Mouse (Mus musculus): Measurements from ENCODE around the gene Lmnb2.

Lmnb2 gene

DNA sequence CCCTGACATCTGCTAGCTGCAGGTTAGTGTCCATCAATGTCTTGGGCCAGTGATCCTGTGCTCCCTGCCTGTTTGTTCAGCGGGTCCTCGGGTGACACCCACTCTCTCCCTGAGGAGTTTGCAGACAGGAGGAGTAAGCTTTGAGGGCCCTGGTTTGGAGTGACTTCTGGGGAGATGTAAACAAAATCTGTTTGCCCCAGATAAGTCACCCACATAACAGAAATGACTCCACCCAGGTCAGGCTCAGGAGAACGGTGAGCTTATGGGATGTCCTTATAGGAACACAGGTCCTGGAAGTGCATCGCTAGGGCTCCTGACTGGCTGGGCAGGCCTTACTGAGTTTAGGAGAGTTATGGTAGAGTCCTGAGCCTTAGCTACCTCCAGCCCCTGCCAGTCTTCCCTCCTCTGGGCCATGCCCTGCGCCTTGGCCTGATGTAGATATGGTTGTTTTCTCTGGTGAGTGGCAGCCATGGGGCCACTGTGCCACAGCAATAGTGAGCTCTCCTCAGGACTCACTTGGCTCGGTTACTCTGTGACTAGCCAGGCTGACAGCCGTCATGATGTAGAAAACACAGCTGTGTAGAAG is 59.6 kb downstream of the Lmnb2 start:
- in situ Hi-C loops (cut with MboI, MseI): no loop called here

DNA sequence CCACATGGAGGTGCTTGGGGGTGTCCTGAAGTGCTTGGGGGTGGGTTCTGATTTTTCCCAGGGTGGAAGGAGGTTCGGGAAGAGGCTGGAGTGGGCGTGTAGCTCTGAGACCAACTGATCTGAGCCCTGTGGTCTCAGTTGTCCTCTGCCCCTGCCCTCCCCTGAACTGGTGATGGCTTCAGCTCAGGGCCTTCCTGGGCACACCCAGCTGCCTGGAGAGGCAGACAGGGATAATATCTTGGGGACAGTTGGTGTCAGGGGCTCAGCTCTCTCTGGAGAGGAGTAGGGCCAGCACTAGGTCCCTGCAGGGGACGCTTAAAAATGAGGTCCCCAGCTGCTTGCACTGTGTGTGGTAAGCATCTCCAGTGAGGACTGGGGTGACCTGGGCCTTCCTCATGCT is 60.2 kb downstream of the Lmnb2 start:
- in situ Hi-C loops (cut with MboI, MseI): no loop called here

DNA sequence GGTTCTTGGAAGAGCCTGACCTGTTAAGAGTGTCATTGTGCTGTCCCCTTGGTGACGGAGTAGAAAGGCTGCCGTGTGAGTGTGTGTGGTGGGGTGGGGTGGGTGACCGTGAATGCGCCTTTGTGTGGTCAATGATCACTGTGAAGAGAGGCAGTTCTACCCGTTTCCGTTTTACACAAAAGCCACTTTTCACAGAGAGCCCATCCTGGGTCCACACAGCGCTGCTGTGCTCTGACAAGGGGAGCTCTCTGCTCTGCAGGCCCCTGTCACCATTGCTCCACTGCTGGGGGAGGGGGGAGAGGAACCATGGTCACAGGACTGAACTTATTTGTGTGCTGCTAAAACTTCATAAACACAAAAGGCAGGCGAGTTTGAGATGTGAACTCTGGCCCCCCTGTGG is 60.7 kb downstream of the Lmnb2 start:
- in situ Hi-C loops (cut with MboI, MseI): no loop called here

DNA sequence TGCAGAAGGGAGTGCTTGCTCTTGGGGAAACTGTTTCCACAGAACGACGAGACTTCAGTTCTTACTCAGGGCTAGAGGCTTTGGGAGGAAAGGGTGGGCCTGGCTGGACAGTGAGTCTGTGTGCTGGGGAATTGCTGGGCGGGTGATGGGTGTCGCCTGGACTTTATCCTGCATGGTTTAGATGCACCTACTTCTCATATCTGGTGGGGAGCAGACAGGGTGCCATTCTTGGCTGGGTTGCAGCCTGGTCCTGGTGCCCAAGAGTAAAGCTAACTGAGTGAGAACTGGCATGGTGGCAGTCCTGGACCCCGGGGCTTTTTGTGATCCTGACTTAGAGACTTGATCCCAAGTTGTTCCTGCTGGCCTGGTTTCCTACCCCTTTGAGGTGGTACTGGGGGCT is 61.1 kb downstream of the Lmnb2 start:
- in situ Hi-C loops (cut with MboI, MseI): no loop called here

DNA sequence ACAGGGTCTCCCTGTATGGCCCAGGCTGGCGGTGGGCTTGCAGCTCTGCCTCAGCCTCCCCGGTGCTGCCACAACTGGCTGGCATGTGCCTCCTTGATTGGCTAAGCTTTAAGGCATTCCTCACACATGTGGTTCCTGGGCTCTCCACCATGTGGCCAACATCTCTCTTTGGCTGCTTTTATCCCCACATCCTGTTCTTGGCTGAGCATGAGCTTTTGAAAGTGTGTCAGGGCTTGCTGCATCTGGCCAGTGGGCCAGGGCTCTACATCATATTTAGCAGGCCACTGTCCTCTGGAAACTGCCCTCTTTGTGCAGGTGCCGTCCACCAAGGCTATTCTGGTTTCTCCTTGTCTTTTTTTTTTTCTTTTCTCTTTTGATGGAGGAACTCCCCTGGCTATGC is 61.8 kb downstream of the Lmnb2 start:
- in situ Hi-C loops (cut with MboI, MseI): no loop called here

DNA sequence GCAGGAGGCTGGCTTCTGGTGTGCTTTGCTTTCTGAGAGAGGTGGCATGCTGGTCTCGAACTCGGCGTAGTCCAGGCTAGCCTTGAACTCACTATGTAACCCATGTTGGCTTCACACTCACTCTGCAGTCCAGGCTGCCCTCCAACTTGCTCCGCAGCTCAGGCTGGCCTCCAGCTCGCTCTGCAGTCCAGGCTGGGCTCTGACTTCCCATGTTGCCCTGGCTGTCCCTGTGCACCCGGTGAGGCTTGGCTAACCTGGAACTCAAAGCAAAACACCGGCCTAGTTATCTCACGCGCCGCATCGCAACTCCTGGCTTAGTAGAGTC is 62.3 kb downstream of the Lmnb2 start:
- in situ Hi-C loops (cut with MboI, MseI): no loop called here

DNA sequence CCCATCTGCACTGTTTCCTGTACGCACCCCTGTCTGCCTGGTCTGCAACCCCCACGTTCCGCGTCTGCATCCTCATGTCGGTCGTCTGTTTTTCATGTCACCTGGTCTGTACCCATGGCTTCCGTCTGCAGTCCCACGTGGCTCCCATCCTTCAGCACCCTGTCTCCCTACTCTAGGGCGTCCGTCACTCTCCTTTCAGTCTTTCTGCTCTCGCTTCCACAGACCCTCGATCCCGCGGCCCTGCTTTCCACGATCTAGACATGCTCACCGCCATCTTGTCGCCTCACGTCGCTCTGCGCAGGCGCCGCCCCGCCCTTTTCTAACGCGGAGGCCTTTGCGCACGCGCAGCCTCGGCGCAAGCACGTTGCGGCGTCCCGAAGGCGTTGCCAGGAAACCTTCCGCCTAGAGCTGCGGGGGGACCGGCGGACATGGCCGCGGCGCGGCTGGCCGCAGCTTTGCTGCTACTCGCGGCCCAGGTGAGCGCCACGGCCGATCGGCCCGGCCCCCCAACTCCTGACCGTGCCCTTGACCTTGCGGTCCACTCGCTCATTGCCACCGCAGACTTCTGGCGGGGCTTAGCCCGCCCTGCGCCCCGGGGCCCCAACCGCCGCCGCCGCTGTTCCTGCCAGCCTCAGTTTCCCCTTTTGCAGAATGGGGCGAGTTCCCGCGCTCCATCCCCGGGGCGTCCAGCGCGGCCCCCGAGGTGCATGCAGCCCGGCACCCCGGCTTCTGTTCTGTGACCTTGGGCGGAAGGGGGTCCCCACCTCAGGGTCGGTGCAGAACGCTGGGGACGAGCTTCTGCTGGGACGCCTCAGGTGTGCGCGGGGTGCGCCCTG is 62.9 kb downstream of the Lmnb2 start, which contains the start of the genes Lsm7 and Sppl2b:
Gene Lsm7, minus strand, starts transcription at position 297 of the 836 bp plus-strand sequence.
Gene Sppl2b, plus strand, starts transcription at position 363 of the 836 bp plus-strand sequence.
- in situ Hi-C loops (cut with MboI, MseI): loop anchor here (5.0 kb wide), 1 partner anchor 42 kb away; no protein-coding TSS in a partner anchor

Measured in T-helper 2 cell (primary cell).